Mouse (Mus musculus): ENCODE measurements around the gene Hist1h2be.
A peak's percentile ranks its signal among the peaks of the same experiment; 100 is the strongest.
"Not testable (repeated sequence)": the region's sequence is repeated elsewhere in the genome, so short reads cannot be mapped to it uniquely, and the experiment has no call there.

The Hist1h2be gene

GRCm38 (mm10) chr13:23544787-23545120, 76.2 kb downstream of the Hist1h2be start:
- DNase-seq: peak in 1 of 2 experiments; percentile 48

- peak; percentile 70 to 80 for DNase-seq
Measured at GRCm38 (mm10) chr13:23543965-23544786, 76.7 kb downstream of the Hist1h2be start, which contains the start of gene Hist1h3f. Gene Hist1h3f, plus strand, starts transcription at chr13:23544052.

- DNase-seq: peak; percentile 53 to 69
Measured at GRCm38 (mm10) chr13:23542999-23543607, 77.8 kb downstream of the Hist1h2be start, which contains the start of gene Hist1h2bh. Gene Hist1h2bh, minus strand, starts transcription at chr13:23543392.

GRCm38 (mm10) chr13:23542225-23542980, 78.5 kb downstream of the Hist1h2be start:
- not testable (repeated sequence) for DNase-seq

- DNase-seq: no peak
Measured at GRCm38 (mm10) chr13:23541497-23541896, 79.4 kb downstream of the Hist1h2be start.

- not testable (repeated sequence) for DNase-seq
Measured at GRCm38 (mm10) chr13:23539821-23540220, 81.1 kb downstream of the Hist1h2be start.

GRCm38 (mm10) chr13:23538249-23538648, 82.7 kb downstream of the Hist1h2be start:
- no peak for DNase-seq

- no peak for DNase-seq
Measured at GRCm38 (mm10) chr13:23537006-23537710, 83.8 kb downstream of the Hist1h2be start.

- no peak for DNase-seq
Measured at GRCm38 (mm10) chr13:23536076-23536822, 84.7 kb downstream of the Hist1h2be start.

- DNase-seq: peak; percentile 90 to 91
Measured at GRCm38 (mm10) chr13:23535137-23536075, 85.5 kb downstream of the Hist1h2be start, which contains the start of gene Hist1h3g. Gene Hist1h3g, plus strand, starts transcription at chr13:23535422.

- peak in 1 of 2 experiments; percentile 38 for DNase-seq
Measured at GRCm38 (mm10) chr13:23534368-23535131, 86.4 kb downstream of the Hist1h2be start.
